Mouse (Mus musculus) activated CD4-positive, CD25-positive, alpha-beta regulatory T cell, adult 4 months (primary cell): ENCODE measurements around the gene Clic1. TPM values are rescaled to one million over a fixed set of nuclear protein-coding genes. Genes with fewer than 3 reads are reported as not detected.
"Not testable (repeated sequence)": the region's sequence is repeated elsewhere in the genome, so short reads cannot be mapped to it uniquely, and the experiment has no call there.

Experiments used
- ATAC-seq: one replicate; pipeline ENCODE4 v1.8.0; 2017
- polyA plus RNA-seq, 2 experiments: library from polyadenylated mRNA; unstranded; fragments of 100-300 nt; shearing (Covaris generic); gene quantifications; one replicate each; pipeline ENCODE4 v1.2.1; 2017

The Clic1 gene
- 100 to 1,000 TPM; 464 to 670 TPM for polyA plus RNA-seq

- ATAC-seq: no peak
Measured at GRCm38 (mm10) chr17:35049561-35050016, at the start of gene Clic1. Gene Clic1, plus strand, starts transcription at chr17:35049966.

- peak; percentile 59 for ATAC-seq
Measured at GRCm38 (mm10) chr17:35000717-35001451, 48.9 kb upstream of the Clic1 start, which contains the start of gene Vars. Gene Vars, plus strand, starts transcription at chr17:35000987.

- peak; percentile 5 for ATAC-seq
Measured at GRCm38 (mm10) chr17:35001452-35002152, 48.2 kb upstream of the Clic1 start.

- ATAC-seq: no peak
Measured at GRCm38 (mm10) chr17:35002153-35002865, 47.5 kb upstream of the Clic1 start.

- no peak for ATAC-seq
Measured at GRCm38 (mm10) chr17:35003022-35003838, 46.5 kb upstream of the Clic1 start.

- ATAC-seq: no peak
Measured at GRCm38 (mm10) chr17:35004075-35004717, 45.6 kb upstream of the Clic1 start.

GRCm38 (mm10) chr17:35005158-35005557 is 44.6 kb upstream of the Clic1 start:
- no peak for ATAC-seq

- not testable (repeated sequence) for ATAC-seq
Measured at GRCm38 (mm10) chr17:35005902-35006301, 43.9 kb upstream of the Clic1 start.

- ATAC-seq: no peak
Measured at GRCm38 (mm10) chr17:35007387-35007991, 42.3 kb upstream of the Clic1 start.

GRCm38 (mm10) chr17:35009586-35009985 is 40.2 kb upstream of the Clic1 start:
- ATAC-seq: no peak

- no peak for ATAC-seq
Measured at GRCm38 (mm10) chr17:35011440-35011839, 38.3 kb upstream of the Clic1 start.

- no peak for ATAC-seq
Measured at GRCm38 (mm10) chr17:35012430-35012829, 37.3 kb upstream of the Clic1 start.

GRCm38 (mm10) chr17:35013221-35013620 is 36.5 kb upstream of the Clic1 start:
- no peak for ATAC-seq

GRCm38 (mm10) chr17:35015296-35015695 is 34.5 kb upstream of the Clic1 start:
- no peak for ATAC-seq

GRCm38 (mm10) chr17:35016376-35016775 is 33.4 kb upstream of the Clic1 start, which contains the start of gene Vwa7:
Gene Vwa7, plus strand, starts transcription at chr17:35016579.
- ATAC-seq: no peak

GRCm38 (mm10) chr17:35016791-35017705 is 32.7 kb upstream of the Clic1 start:
- peak; percentile 55 for ATAC-seq

GRCm38 (mm10) chr17:35017706-35018030 is 32.1 kb upstream of the Clic1 start:
- ATAC-seq: no peak

GRCm38 (mm10) chr17:35018171-35018570 is 31.6 kb upstream of the Clic1 start:
- no peak for ATAC-seq

GRCm38 (mm10) chr17:35019894-35020293 is 29.9 kb upstream of the Clic1 start:
- ATAC-seq: no peak

GRCm38 (mm10) chr17:35020551-35020950 is 29.2 kb upstream of the Clic1 start:
- no peak for ATAC-seq
